8 mouse cellular contexts compared by ENCODE assay signal in the genomic region with DNA sequence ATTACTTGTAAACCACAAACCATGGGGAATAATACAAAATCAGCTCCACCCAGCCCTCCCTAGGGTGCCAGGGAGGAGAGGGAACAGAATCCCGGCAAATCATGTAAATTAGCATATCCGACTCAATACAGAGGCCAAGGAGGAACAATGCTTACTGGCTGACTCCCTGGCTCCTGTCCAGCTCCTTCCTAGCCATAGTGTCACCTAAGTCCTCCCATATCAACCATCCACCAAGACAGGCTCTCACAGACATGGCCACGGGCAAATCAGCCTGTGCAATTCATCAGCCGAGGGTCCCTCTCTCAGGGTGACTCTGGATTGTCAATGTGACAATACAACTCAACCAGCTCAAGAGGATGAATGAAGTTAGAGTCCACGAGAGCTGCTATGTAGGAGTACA. TPM values are rescaled to one million over a fixed set of nuclear protein-coding genes. Genes with fewer than 3 reads are reported as not detected.
A peak's percentile ranks its signal among the peaks of the same experiment; 100 is the strongest.
DNase-seq lines count a peak whose midpoint lies in the region; ATAC-seq and TF ChIP-seq lines count a peak whose summit lies in the region.

No protein-coding gene starts in this region.

- no peaks in the 10 kb centered on the region for H3K9me3 ChIP-seq in liver, embryonic 11.5 days (ENCODE audit: control insufficient read depth, low read length)
- H3K9me3 ChIP-seq in stomach, postnatal 0 days (ENCODE audit: control insufficient read depth, low read length), result no peaks in the 10 kb centered on the region

- H3K4me1 ChIP-seq in liver, embryonic 11.5 days (replicated peaks; ENCODE audit: control insufficient read depth, insufficient read depth, low read length), result peaks cover 8% of the 10 kb centered on the region; the same call in 1 of the 2 replicates
- H3K4me1 ChIP-seq in stomach, postnatal 0 days (replicated peaks; ENCODE audit: control insufficient read depth, insufficient read depth), result 0 out of 2 replicates have a peak, but pooled peaks cover 4% of the 10 kb centered on the region

- intact Hi-C loops in heart, postnatal 25 days (cut with DNase I), result loop anchor here (5.0 kb wide), 1 partner anchor 1221 kb away; a partner anchor contains a TSS
- intact Hi-C loops in heart, postnatal 10 days (cut with DNase I), result loop anchor here (5.0 kb wide), 1 partner anchor 74 kb away; a partner anchor contains a TSS

- H3K36me3 ChIP-seq in liver, embryonic 11.5 days (ENCODE audit: control insufficient read depth, insufficient read depth, low read length), result no peaks in the 10 kb centered on the region; the same call in 1 of the 2 replicates
- no peaks in the 10 kb centered on the region for H3K36me3 ChIP-seq in stomach, postnatal 0 days (ENCODE audit: control insufficient read depth, insufficient read depth, low read length)

- H3K4me2 ChIP-seq in liver, embryonic 11.5 days, result peak overlapping the region; percentile 86
- H3K4me2 ChIP-seq in stomach, postnatal 0 days (replicated peaks; ENCODE audit: low read depth), result peak overlapping the region; percentile 82; the same call in 1 of the 2 replicates

- WGBS in liver, embryonic 11.5 days, result 66% methylated on average over 5 of the region's 5 CpGs
- 68% methylated on average over 5 of the region's 5 CpGs for WGBS in stomach, postnatal 0 days

- H3K27me3 ChIP-seq in liver, embryonic 11.5 days (replicated peaks; ENCODE audit: control insufficient read depth, insufficient read depth, low read length), result no peaks in the 10 kb centered on the region
- H3K27me3 ChIP-seq in stomach, postnatal 0 days (ENCODE audit: control insufficient read depth, insufficient read depth, low read length), result no peaks in the 10 kb centered on the region; the same call in 1 of the 2 replicates

- peak overlapping the region; percentile 60; the same call in 1 of the 2 replicates for H3K9ac ChIP-seq in liver, embryonic 11.5 days (ENCODE audit: low read depth, low read length)
- peak overlapping the region; percentile 61; the same call in 1 of the 2 replicates for H3K9ac ChIP-seq in stomach, postnatal 0 days (ENCODE audit: low read length)

- no peak for TF ChIP-seq EP300 in stomach, postnatal 0 days (optimal IDR thresholded peaks at IDR 0.05)

- H3K27ac ChIP-seq in liver, embryonic 11.5 days (ENCODE audit: low read depth, low read length), result no peak overlapping the region
- no peak overlapping the region for H3K27ac ChIP-seq in stomach, postnatal 0 days (replicated peaks)

- ATAC-seq in liver, embryonic 11.5 days (replicated peaks; ENCODE audit: low FRiP score), result no peak
- no peak for ATAC-seq in stomach, postnatal 0 days (ENCODE audit: low FRiP score, low TSS enrichment)

- no peak for TF ChIP-seq CTCF in stomach, postnatal 0 days (IDR thresholded peaks at IDR 0.05; ENCODE audit: low read depth)

- H3K4me3 ChIP-seq in liver, embryonic 11.5 days (ENCODE audit: low read depth, low read length), result peak overlapping the region; percentile 70
- H3K4me3 ChIP-seq in stomach, postnatal 0 days (ENCODE audit: low read depth, low read length), result no peak overlapping the region; the same call in 1 of the 2 replicates

- DNase-seq in heart, adult 11 months, result peak; percentile 89
- DNase-seq in heart, postnatal 25 days (ENCODE audit: low spot score), result no peak
- DNase-seq in ZHBTc4 (ENCODE audit: low read depth, low spot score), result peak; percentile 23
- peak; percentile 7 to 23 for DNase-seq in heart, postnatal 10 days
- DNase-seq in liver, embryonic 11.5 days (ENCODE audit: low spot score), result no peak
- no peak for DNase-seq in stomach, postnatal 0 days (ENCODE audit: low spot score)
- DNase-seq in thymus, postnatal 36 days, result no peak
- no peak for DNase-seq in gastrocnemius, postnatal 10 days

RNA-seq across cellular contexts. Expression of a gene that starts 1.4 kb away (rescaled TPM):
- total RNA-seq in heart, postnatal 25 days (2021), result 10 to 100 TPM; 74.0 to 79.6 TPM
- 10 to 100 TPM; 78.9 to 81.4 TPM for total RNA-seq in heart, postnatal 10 days (2021)
- polyA plus RNA-seq in liver, embryonic 11.5 days (2014; fragmentation: Nextera tagmentation; extraction: Ambion mirVana), result 103 and 116 TPM in 2 replicates
- polyA plus RNA-seq in stomach, postnatal 0 days (2015; fragmentation: Nextera tagmentation; extraction: Ambion mirVana), result 91.4 and 98.2 TPM in 2 replicates
- total RNA-seq in gastrocnemius, postnatal 10 days (2021), result 100 to 1,000 TPM; 106 to 125 TPM

RNA-seq across cellular contexts. Expression of a gene that starts 4.9 kb away (rescaled TPM):
- total RNA-seq in heart, postnatal 25 days (2021), result not detected
- not detected for total RNA-seq in heart, postnatal 10 days (2021)
- not detected in 2 replicates for polyA plus RNA-seq in liver, embryonic 11.5 days (2014; fragmentation: Nextera tagmentation; extraction: Ambion mirVana)
- not detected in 2 replicates for polyA plus RNA-seq in stomach, postnatal 0 days (2015; fragmentation: Nextera tagmentation; extraction: Ambion mirVana)
- not detected for total RNA-seq in gastrocnemius, postnatal 10 days (2021)

RNA-seq across cellular contexts. Expression of a gene that starts 44.5 kb away (rescaled TPM):
- total RNA-seq in heart, postnatal 25 days (2021), result 10 to 100 TPM; 95.0 to 98.6 TPM
- total RNA-seq in heart, postnatal 10 days (2021), result 10 to 100 TPM; 77.1 to 77.2 TPM
- 112 and 115 TPM in 2 replicates for polyA plus RNA-seq in liver, embryonic 11.5 days (2014; fragmentation: Nextera tagmentation; extraction: Ambion mirVana)
- 58.4 and 63.2 TPM in 2 replicates for polyA plus RNA-seq in stomach, postnatal 0 days (2015; fragmentation: Nextera tagmentation; extraction: Ambion mirVana)
- total RNA-seq in gastrocnemius, postnatal 10 days (2021), result 10 to 100 TPM; 70.1 to 84.7 TPM

Comparison
In these comparisons a context has a peak if more than half of its experiments do, and no peak if none do; other contexts are left out.
1. DNase-seq: peak in heart, adult 11 months (single experiment), ZHBTc4 (single experiment) and heart, postnatal 10 days (2 of 2); none in heart, postnatal 25 days (single experiment), liver, embryonic 11.5 days (single experiment), stomach, postnatal 0 days (single experiment), thymus, postnatal 36 days (0 of 2) and gastrocnemius, postnatal 10 days (single experiment).